Mouse (Mus musculus): Measurements from ENCODE around the gene Nradd.

DNA sequence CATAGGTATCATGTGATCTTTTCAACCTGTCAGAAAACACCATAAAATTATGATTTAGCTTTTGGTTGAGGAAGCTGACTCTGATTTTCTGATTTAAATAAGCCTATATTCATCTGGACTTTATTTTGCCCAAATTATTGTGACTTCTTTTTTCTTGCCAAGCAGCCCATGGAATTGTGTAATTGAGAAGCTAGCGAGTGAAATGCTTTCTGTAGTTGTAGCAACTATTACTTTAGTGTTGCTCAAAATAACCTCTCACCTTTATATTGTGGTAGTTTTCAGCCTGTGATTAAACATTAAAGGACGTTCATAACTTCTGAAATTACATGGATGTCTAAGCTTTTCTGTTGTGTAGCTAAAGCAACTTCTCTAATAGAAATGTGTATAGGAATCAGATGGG is 42.1 kb downstream of the Nradd start:
- TF ChIP-seq CTCF (IDR thresholded peaks at IDR 0.05; ENCODE audit: low read depth): no peak
- TF ChIP-seq EP300 (IDR thresholded peaks at IDR 0.05; ENCODE audit: low read depth): no peak
